Mouse (Mus musculus) ES-E14 (cell line): ENCODE measurements around the gene C1rl.

Source experiments
- CHD2 ChIP-seq: IDR thresholded peaks from 2 replicates; pipeline ENCODE4 v1.6.1; 2014; ENCODE audit warnings: mild to moderate bottlenecking, low read depth, low read length, inconsistent platforms
- HCFC1 ChIP-seq: IDR thresholded peaks from 2 replicates; pipeline ENCODE4 v1.6.1; 2012; ENCODE audit warnings: low read length, inconsistent platforms, borderline replicate concordance; ENCODE audit not compliant: insufficient read depth
- MAFK ChIP-seq: IDR thresholded peaks from 2 replicates; pipeline ENCODE4 v1.6.1; 2014; ENCODE audit warnings: mild to moderate bottlenecking, low read depth, low read length, inconsistent platforms; ENCODE audit not compliant: insufficient read depth
- ZC3H11A ChIP-seq: IDR thresholded peaks from 2 replicates; pipeline ENCODE4 v1.6.1; 2012; ENCODE audit warnings: low read depth, mild to moderate bottlenecking, inconsistent platforms, low read length, borderline replicate concordance
- ZNF384 ChIP-seq: IDR thresholded peaks from 2 replicates; pipeline ENCODE4 v1.6.1; 2012; ENCODE audit warnings: low read depth, low read length, inconsistent platforms

DNA sequence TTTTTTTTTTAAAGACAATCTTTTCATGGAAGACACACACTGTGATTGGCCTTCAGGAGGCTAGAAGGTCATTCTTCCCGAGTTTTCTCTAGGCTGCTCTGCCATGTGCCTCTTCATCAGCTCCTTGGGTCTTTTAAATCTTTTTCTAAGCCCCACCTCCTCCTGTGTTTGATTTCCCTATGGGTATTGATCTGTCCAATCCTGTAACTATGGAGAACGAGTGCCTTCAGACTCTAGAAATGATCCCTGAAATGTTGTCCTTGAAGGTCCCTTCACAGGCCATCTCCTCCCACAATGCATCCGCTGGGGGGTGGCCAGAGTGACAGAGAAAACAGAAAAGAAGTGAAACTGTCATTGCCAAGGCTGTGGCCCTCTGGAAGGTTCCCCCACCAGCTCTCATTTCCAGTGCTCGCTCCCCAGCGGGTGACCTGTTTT is 15.7 kb upstream of the C1rl start:
- no peak for TF ChIP-seq HCFC1
- TF ChIP-seq MAFK: no peak
- TF ChIP-seq ZNF384: no peak
- TF ChIP-seq ZC3H11A: no peak
- TF ChIP-seq CHD2: no peak
